Comparison of ENCODE assay signal across 16 mouse cellular contexts in the genomic region with DNA sequence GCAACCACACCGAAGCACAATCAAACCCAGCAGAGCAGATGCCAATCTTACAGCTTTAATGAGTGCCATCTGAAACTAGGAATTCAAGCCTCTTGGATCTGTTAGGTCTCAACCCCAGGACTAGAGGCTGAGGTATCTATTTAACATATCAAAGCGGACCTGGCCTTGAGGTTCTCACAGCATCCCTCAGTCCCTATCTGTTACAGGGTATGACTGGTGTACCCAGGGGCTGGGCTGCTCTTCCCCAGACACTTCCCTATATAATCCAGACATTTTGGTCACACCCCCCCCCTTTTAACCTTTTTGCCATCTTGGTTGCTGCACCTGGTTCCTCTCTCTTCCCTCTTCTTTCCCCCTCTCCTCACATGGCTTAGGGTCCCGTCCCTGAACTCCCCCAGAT. TPM values are rescaled to one million over a fixed set of nuclear protein-coding genes. Genes with fewer than 3 reads are reported as not detected.
"Had no signal": no experiment of that assay in that cellular context is flagged by ENCODE, and none has a peak within 500 bp of the region (broad histone marks: within the 10 kb centered on the region; RNA-seq: fewer than 3 reads in every experiment).

No protein-coding gene starts in this region.

- H3K4me2 ChIP-seq: limb, embryonic 15.5 days; liver, embryonic 12.5 days; lung, embryonic 14.5 days; neural tube, embryonic 12.5 days had no signal

- H3K4me3 ChIP-seq: limb, embryonic 15.5 days; liver, embryonic 12.5 days; myocyte; neural tube, embryonic 12.5 days had no signal

- H3K4me1 ChIP-seq: liver, embryonic 12.5 days; neural tube, embryonic 12.5 days had no signal

- H3K27me3 ChIP-seq: liver, embryonic 12.5 days; neural tube, embryonic 12.5 days had no signal

- ATAC-seq: liver, embryonic 12.5 days had no signal

- H3K9me3 ChIP-seq: limb, embryonic 15.5 days; liver, embryonic 12.5 days; neural tube, embryonic 12.5 days had no signal

- H3K36me3 ChIP-seq: limb, embryonic 15.5 days; liver, embryonic 12.5 days; neural tube, embryonic 12.5 days had no signal

- H3K27ac ChIP-seq: kidney, postnatal 0 days; limb, embryonic 15.5 days; liver, embryonic 12.5 days; neural tube, embryonic 12.5 days had no signal

- H3K9ac ChIP-seq: limb, embryonic 15.5 days; liver, embryonic 12.5 days; lung, embryonic 14.5 days; neural tube, embryonic 12.5 days had no signal

RNA-seq across cellular contexts. Expression of gene Klk4, which starts 7.3 kb away (rescaled TPM):
- total RNA-seq: layer of hippocampus, adult 18-20 months; layer of hippocampus, postnatal 36 days; left cerebral cortex, adult 8-10 months; left cerebral cortex, postnatal 25 days; megakaryocyte, adult 5-6 weeks had no signal
- polyA plus RNA-seq: kidney, postnatal 0 days; limb, embryonic 15.5 days; liver, embryonic 12.5 days; liver, embryonic 16.5 days; lung, embryonic 14.5 days; small intestine, adult 2 months had no signal

RNA-seq across cellular contexts. Expression of gene Klk5, which starts 31.9 kb away (rescaled TPM):
- total RNA-seq: layer of hippocampus, adult 18-20 months; layer of hippocampus, postnatal 36 days; left cerebral cortex, adult 8-10 months; left cerebral cortex, postnatal 25 days; megakaryocyte, adult 5-6 weeks had no signal
- polyA plus RNA-seq: kidney, postnatal 0 days; limb, embryonic 11.5 days; liver, embryonic 12.5 days; liver, embryonic 16.5 days; lung, embryonic 14.5 days; myocyte; neural tube, embryonic 12.5 days; small intestine, adult 2 months had no signal

RNA-seq across cellular contexts. Expression of gene Klk6, which starts 49.4 kb away (rescaled TPM):
- total RNA-seq: megakaryocyte, adult 5-6 weeks had no signal
- polyA plus RNA-seq: kidney, postnatal 0 days; liver, embryonic 12.5 days; liver, embryonic 16.5 days; lung, embryonic 14.5 days; myocyte; neural tube, embryonic 12.5 days; small intestine, adult 2 months had no signal

RNA-seq across cellular contexts. Expression of gene Klk15, which starts 59.9 kb away (rescaled TPM):
- total RNA-seq: layer of hippocampus, adult 18-20 months; layer of hippocampus, postnatal 36 days; left cerebral cortex, adult 8-10 months; left cerebral cortex, postnatal 25 days; megakaryocyte, adult 5-6 weeks had no signal
- polyA plus RNA-seq: kidney, postnatal 0 days; limb, embryonic 11.5 days; limb, embryonic 15.5 days; liver, embryonic 12.5 days; liver, embryonic 16.5 days; lung, embryonic 14.5 days; myocyte; neural tube, embryonic 12.5 days; small intestine, adult 2 months; stomach, embryonic 16.5 days; thymus, postnatal 0 days had no signal
